Mouse (Mus musculus) adipose tissue, adult 10 weeks (tissue): Measurements from ENCODE around the gene Arhgap36. TPM values are rescaled to one million over a fixed set of nuclear protein-coding genes. Genes with fewer than 3 reads are reported as not detected.

Source experiments
- polyA plus RNA-seq: library from polyadenylated mRNA; stranded (reverse); fragments of 350-450 nt; fragmentation: Illumina TruSeq; extraction: RNeasy Lipid Tissue Mini Kit (QIAGEN cat#74804); gene quantifications from one replicate; pipeline ENCODE4 v1.2.3, GENCODE M21; 2014; ENCODE audit warnings: low read depth, low replicate concordance

The Arhgap36 gene
- 0.37 TPM for polyA plus RNA-seq

DNA sequence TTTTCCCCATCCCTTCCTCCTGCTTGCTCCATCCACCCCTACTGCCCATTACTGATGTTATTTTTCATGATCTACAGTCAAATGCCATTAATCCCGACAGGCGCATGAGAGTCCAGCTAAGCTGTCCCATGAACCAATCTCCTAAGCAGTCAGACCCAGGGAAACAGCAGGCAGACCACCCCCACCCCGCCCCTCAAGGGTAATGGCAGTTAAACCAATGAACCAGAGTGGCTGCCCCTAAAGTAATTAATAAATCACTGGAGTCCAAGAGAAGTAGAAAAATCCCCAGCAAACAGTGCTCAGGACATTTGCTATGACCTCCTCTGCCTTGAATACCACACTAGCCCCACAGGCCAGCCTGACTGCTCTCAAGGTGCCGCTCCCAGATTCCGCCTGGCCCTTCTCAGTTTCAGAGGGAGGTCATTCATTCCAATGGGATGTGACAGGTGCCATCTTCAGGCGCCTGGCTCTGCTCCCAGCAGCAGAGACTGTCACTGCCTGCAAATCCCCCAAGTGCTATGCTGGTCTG, at the start of gene Arhgap36:
Arhgap36 (plus strand) TSS at position 504 of the 529 bp plus-strand sequence.

Other genes with a start within 250 kb of the Arhgap36 start
- 12.1 TPM for gene Enox2, start 175.7 kb upstream of the Arhgap36 start, polyA plus RNA-seq
- not detected for gene Olfr1320, start 208.4 kb downstream of the Arhgap36 start, polyA plus RNA-seq